Mouse (Mus musculus) lung, adult 18-20 months (tissue): Measurements from ENCODE around the gene Clec2h.
"Not testable (repeated sequence)": the region's sequence is repeated elsewhere in the genome, so short reads cannot be mapped to it uniquely, and the experiment has no call there.

ENCODE experiments used
- DNase-seq, 2 experiments: peaks; one replicate each; pipeline ENCODE4 v3.0.0; 2022; ENCODE audit warnings: mixed read lengths in 2 of 2

Clec2h gene

DNA sequence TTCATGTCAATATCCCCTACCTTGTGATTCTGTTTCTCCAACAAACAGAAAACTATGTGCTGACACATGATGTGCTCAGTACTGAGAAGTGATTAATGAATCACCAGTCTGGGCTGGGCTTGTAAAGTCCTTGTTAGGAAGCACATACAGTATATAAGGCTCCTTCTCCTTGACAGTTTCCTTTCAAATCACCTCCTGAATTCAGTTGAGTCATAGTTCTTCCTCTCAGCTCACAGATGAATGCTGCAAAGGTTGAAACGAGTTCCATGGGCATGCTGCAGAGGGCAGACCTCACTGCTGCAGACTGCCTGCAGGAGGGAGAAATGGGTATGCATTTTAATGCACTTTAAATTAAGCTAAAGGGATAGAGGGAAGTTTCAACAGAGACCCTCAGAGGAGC, at the start of gene Clec2h:
Clec2h (plus strand) TSS at position 180 of the 400 bp plus-strand sequence.
- no peak for DNase-seq

DNA sequence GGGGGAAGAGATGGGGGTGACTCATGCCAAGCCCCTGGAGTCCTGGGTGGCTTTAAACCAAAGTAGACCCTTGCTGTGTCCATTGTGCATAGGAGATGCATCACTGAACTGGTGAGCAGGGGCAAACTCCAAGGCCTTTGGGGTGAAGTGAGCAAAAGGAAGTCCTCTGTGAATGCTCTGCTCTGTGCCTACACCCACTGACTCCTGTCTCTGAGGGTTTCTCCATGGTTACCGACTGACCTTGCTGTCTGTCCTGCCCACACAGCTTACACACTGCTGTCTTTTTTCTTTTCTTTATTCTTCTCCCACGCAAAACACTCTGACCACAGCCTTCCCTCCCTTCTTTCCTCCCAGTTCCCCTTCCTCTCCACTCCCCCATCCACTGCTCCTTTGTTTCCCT, 39.5 kb upstream of the Clec2h start:
- DNase-seq, result no peak

DNA sequence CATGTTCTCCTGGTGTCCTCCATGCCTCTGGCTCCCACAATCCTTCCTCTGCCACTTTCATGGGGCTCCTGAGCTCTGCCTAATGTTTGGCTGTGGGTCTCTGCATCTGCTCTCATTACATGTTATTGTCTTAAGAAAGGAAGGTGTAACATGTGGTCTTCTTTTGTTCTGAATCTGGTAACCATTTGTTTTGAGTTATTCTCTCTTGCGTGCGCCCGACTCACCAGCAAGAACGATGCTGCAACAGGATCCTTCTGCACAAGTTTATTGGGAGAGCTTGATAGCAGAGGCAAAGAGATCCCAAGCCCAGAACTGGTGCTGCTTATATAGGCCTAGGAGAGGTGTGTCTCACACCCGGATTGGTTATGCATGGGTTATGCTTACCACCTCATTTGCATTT, 38.8 kb upstream of the Clec2h start, which contains the start of gene Klrb1a:
Klrb1a (minus strand) TSS at position 101 of the 400 bp plus-strand sequence.
- DNase-seq, result not testable (repeated sequence)

DNA sequence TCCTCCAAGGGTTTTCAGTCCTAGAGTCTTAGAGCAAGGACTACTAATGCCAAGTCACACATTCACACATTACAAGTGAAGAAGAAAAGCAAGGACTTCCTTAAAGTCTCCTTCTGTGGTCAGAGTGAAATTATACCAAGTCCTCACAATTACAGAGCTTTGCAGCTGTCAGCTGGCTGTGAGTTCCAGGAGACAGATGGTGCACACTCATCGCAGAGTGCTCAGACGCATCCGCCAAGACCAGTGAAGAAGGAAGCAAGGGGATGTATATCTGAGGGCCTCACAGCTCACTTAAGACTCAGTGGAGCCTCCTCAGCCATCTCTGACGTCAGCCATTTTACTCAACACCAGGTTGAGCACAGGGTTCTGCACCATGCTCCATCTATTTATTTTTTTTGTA, 37.8 kb upstream of the Clec2h start:
- DNase-seq, result no peak

DNA sequence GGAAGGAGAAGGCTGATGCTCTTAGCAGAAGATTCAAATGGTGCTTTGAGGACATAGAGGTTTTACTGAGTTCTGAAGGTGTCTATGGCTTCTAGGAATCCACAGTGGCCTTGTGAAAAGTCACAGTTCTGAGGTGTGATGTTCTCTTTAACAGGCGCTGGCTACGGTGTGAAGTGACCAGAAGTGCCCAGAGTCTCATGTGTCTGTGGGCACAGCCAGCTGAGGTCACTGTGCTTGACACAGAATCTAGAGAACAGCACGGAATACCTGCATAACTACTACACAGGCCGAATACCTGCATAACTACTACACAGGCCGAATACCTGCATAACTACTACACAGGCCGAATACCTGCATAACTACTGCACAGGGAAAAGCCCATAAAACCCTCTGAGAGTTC, 36.9 kb upstream of the Clec2h start:
- DNase-seq, result not testable (repeated sequence)

DNA sequence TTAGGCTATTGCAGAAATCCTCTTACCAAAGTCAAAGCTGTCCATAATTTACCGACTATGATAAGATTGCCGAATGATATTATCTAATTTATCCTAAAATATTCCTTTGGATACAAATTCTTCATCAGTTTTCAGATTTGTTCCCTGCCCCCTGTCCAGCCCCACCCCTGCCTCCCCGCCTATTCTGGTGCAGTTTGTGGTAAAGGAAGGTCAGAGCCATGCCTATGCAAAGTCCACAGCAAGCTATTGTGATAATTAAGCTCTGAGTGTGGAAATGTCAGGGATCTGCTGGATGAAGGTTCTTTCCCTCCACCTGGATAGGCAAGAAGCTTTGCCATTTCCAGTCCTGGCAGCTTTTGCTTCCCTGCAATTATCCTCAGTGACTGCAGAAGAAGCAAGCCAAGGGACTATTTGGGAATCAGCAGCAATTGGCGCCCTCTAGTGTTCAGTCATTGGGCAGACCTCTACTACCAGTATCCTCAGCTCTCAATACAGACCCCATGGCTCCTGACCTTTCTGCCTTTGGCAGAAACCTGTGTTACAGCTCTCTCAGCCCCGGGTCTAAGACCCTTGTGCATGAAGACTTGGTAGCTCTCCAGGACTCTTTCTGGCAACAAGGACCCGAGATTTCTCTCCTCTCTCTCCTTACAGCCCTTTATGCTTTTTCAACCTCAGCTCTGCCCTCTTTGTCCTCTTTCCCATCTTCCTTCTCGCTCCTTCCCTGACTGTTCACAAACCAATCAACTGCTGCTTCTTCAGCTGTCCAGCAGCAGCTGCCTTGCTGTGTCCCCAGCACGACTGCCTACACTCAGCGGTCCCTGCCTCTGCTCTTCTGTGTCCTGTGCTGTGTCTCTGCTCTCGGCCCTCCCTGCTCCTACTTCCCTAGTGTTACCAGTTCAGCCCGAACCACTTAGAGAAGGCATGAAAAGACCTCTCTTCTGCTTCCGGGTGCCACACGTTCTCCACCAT, 32.1 kb upstream of the Clec2h start:
- peak; percentile 29 to 58 for DNase-seq

DNA sequence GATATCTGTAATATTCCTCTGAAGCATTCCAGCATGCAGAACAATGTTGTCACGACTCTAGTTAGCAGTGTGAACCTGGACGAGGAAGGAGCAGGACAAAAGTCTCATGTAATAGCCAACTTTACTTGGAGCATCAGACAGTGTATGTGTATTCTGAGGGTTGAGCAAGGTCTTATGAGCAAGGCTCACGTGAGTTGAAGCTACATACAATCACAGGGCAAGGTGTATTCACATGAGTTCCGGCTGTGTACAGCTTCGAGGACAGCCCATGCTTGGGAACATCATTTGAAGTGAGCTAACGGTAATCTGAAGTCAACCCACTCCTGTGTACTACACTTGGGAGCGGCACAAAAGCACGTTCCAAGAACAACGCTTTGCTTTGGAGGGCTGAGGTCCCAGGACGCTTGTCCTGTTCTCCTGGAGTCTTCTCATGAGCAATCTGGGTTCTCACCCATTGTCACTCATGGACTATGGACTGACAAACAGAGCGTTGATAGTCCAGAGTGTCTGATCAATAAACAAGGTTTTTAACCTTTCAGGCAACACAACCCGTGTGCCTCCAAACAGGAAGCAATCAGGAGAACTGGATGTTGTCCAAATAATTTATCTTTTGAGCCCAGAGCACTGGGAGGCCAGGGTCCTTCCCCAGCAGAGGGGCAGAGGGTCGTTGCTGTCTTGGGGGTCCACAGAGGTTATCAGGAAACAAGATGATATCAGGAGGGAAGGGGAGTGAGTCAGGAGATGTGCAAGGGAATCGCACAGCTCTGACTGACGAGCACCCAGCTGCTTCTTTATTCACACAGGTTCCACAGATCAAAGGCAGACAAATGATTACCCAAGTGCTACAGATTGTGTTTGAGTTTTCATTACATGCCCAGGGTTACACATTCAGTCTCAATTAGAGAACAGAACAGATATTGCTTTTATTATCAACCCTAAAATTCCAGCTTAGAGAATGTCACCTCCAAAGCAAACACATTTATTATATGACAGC, 31.0 kb upstream of the Clec2h start:
- DNase-seq, result not testable (repeated sequence)

DNA sequence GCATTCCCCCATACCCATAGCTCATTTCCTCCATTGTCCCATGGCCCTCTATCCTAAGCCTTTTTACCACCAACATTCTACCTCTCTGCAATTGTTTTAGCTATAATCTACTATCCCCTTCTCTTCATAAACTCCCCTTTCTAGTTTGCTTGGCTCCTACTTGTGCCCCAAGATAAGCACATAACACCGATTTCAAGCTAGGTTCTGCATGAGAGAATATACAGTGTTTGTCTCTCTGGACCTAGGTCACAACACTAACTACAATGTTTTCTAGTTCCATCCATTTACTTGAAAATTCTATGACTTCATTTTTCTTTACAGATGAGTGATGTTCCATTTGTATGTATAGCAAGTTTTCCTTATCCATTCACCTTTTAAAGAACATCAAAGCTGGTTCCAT, 21.5 kb upstream of the Clec2h start:
- no peak for DNase-seq

DNA sequence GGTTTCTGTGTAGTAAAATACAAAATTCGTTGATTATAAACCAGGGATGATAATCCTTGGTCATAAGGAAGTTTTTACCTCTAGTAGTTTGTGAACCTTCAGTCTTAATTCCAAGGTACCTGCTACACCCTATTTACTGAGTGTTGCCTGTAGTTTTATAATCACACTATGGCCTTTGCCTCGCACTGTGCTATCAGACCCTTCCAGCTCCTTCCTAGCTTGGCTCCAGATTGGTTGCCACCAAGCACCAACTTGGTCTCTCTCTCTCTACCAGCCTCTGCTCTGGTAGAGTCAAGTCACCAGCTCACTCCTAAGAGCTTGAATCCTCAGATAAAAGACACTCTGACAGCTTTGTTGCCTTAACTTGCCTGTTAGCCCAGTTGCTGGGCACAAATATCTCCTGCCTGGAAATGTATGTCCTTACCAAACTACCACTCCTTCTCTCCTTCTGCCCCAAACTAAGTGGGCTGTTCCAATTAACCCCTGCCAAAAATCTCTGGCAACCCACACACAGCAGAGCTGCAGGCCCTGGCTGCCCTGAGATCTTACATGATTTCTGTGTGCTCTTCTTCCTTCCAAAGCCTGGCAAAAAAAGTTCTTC, 21.0 kb upstream of the Clec2h start:
- DNase-seq, result no peak

DNA sequence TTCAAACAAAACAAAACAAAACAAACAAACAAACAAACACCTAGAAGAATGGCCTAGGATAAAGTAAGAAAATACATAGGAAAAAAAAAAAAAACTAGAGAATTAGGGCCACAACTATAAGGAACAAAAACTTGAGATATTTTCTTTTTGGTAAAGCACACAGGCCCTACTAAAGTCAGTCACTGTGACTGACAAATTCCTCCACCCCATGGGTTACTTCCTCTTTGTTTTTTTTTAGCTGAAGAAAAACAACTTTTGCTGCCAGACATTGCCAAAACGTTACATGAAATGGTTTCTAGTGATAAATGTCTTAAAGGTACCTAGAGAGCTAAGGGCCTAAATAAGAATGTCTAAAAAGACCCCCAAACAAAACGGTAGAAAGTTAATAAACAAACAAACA, 18.2 kb upstream of the Clec2h start:
- no peak for DNase-seq

DNA sequence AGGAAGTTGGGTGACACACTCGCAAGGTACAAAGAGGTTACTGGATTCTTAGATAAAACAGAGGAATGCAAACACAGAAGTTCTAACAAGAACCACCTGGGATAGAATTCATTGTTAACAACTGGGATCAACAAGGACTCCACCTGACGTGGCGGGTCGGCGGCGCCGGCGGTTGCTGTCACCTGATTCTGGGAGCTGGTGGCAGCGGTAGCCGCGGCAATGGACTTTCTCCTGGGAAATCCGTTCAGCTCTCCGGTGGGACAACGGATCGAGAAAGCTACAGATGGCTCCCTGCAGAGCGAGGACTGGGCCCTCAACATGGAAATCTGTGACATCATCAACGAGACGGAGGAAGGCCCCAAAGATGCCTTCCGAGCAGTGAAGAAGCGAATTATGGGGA, 17.5 kb upstream of the Clec2h start:
- not testable (repeated sequence) for DNase-seq

DNA sequence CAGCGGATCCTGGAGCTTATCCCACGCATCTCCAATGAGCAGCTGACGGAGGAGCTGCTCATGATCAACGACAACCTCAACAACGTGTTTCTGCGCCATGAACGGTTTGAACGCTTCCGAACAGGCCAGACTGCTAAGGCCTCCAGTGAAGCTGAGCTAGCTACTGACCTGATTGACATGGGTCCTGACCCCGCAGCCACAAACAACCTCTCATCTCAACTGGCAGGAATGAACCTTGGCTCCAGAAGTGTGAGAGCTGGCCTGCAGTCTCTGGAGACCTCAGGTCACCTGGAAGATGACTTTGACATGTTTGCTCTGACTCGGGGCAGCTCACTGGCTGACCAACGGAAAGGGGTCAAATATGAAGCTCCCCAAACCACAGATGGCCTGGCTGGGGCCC, 16.5 kb upstream of the Clec2h start:
- DNase-seq, result not testable (repeated sequence)

DNA sequence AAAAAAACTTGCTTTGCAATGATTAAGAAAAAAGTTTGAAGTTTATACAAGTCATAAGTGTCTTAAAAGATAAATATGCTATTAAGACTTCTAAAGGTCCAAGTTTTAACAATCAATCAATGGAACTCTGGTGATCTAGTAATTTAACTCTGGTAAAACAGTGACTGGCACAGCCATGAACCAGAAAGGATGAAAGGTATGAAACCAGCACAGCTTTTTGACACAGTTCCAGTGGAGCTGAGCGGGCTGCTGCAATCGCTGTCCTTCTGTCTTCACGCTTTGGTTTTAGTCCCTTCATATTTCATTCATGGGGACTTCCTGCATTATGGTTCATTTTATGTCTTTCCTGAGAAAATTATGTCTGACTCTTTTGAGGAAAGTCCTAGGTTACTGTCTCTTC, 12.5 kb upstream of the Clec2h start:
- DNase-seq, result no peak

DNA sequence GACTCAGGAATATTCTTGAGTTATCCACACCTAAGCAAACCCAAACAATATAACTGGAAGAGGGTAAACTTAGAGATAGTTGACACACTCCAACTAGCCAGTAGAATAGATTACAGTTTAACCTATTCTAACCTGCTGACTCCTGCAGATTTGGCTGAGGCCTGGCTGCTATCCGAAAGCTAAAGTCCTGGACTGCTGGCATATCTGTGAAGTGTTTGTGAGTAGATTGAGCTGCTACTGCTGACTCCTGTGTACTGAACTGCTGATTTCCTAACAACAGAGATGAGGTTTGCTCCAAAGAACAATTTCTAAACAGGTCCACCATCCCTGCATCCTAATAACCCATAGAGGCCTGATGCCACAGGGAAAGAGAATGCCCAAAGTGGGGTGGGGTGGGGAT, 12.0 kb upstream of the Clec2h start:
- DNase-seq, result no peak

DNA sequence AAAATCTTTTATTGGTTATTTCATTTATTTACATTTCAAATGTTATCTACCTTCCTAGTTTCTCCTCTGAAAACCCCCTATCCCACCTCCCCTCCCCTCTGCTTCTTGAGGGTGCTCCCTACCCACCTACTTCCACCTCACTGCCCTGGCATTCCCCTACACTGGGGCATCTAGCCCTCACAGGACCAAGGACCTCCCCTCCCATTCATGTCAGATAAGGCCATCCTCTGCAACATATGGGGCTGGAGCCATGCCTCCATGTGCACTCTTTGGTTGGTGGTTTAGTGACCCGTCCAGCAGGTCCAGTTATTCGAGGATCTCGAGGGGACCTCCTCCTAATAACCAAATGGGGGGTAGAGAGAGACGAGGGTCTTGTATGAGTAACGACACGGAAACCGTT, 11.4 kb upstream of the Clec2h start:
- DNase-seq, result not testable (repeated sequence)

DNA sequence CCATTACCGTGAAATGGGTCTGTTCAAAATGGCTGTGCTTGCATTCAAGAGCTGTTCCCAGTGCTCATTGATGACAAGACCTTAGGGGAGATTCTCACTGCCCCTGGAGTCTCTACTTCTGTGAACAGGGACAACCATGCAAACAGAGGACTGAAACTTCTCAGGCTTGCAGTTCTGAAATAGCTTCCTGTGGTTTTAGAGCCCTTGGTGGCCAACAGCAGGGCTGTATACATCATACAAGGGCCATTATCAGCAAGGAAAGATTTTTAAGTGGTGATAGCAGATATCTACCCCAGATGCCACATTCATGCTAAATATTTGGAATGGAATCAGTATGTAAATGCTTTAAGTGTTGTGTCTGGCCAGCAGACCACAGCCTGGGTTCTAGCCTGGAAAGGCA, 9.2 kb upstream of the Clec2h start:
- no peak for DNase-seq

DNA sequence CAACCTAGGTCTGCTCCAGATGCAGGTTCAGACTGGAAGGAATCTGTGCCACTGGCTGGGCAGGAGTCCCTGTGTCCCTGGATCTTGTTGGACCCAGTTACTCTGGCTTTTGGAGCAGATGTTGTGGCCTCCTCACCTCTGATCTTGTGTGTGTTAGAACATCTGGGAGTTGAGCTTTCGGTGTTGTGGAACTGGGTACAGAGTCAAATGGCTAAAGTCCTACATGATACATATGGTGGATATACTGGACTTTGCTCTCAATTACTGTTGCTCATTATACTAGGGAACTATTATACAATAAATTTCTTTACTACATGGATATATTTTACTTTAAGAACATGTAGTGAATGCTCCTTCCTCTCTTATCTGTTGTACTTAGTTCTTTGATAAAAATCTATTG, 936 bp upstream of the Clec2h start:
- DNase-seq, result no peak

DNA sequence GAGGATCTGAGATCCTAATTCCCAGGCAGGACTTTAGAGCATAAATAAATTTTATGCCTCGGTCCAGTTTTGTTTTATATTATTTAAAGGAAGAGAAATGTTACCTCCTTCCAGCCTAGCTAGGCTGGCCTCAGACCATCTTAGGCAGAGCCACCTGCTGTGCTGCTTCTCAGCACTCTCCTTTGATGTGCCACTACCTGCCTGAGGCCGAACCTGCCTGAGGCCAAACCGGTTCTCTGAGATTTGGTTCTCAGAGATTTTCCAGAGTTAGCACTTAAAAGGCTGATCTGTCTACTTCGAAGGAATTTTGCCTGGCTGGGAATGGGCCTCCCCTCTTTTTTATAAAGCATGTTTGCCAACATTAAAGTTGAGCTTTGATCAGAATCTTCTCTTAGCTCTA, 7.8 kb downstream of the Clec2h start:
- DNase-seq, result no peak

DNA sequence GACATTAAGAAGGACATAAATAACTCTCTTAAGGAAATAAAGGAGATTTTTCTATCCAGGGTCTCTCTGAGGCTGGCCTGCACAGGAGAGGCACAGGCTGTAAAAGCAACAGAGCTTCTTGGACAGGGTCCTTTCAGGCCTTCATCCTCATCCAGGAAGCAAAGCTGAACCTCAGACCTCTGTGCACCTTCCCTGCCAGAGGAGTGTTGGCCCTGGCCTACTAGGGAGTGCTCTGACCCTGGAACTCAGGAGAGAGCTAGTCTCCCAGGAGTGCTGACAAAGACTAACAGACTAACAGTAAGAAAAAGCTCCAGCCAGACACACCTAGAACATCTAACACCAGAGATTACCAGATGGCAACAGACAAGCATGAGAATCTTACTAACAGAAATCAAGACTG, 17.4 kb downstream of the Clec2h start:
- DNase-seq, result no peak

DNA sequence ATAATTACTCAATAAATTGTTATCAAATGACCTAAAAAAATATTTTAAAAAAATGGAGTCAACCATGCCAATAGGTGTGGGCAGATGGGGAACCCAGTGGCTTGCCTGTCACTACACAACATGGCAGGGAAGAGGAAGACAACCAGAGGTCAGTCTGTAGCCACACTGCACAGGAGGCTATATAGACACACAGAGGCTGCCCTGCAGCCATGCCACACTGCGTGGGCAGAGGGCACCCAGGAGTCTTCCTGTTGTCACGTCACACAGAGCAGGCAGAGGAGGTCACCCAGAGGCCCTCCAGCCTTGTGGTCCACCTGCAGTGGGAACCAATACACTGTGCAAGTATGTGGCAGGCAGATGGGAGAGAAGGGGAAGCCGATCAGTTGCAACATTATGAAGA, 39.5 kb downstream of the Clec2h start:
- DNase-seq, result no peak

DNA sequence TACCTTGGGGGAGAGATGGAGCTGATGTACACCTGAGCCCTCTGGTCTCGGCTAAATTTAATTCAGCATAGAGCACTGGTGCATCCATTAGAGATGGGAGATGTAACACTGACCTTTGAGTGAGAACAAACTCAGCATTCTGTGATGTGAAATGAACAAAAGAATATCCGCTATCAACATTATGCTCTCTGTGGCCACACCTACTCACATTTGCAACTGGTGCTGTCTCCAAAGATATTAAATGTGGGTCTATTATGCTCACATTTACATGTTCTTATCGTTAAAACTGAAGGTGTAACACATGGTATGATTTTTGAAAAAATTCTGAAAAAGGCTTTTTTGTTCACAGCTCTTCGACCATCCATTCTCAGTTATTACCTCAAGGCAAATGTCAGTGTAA, 60.8 kb downstream of the Clec2h start, which contains the start of gene Klrb1:
Klrb1 (minus strand) TSS at position 101 of the 400 bp plus-strand sequence.
- DNase-seq, result no peak
